Mouse (Mus musculus): ENCODE results near the gene Olfr1052.
"Not testable (repeated sequence)": the region's sequence is repeated elsewhere in the genome, so short reads cannot be mapped to it uniquely, and the experiment has no call there.

Olfr1052 gene

DNA sequence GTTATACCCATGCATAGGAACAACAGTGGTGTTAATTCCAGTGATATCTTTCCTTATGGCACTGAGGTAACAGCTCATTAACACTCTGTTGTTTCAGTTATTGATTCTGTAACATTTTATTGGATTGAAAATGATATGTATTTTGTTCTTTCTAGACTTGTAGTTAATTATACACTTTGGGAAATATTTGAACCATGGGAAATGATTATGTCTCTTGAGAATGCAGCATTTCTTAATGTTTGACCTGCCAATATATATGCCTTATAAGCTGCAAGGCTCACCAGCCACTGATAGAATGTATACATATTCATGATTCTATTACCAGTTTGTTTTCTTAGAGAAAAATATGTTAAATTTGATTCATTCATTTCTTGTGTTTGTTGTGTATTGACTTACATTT, at the start of gene Olfr1052:
Gene Olfr1052 (plus strand): TSS at position 301 of the 400 bp plus-strand sequence.
- DNase-seq = no peak

GRCm38 (mm10) chr2:86258228-86258627, 34.0 kb upstream of the Olfr1052 start, which contains the start of gene Olfr1049:
Olfr1049 (minus strand) TSS chr2:86258328.
- not testable (repeated sequence) for DNase-seq

GRCm38 (mm10) chr2:86278988-86279387, 13.3 kb upstream of the Olfr1052 start, which contains the start of gene Olfr1051:
Olfr1051 (minus strand) TSS chr2:86279088.
- DNase-seq = not testable (repeated sequence)

GRCm38 (mm10) chr2:86315184-86315583, 22.9 kb downstream of the Olfr1052 start, which contains the start of gene Olfr1053:
Olfr1053 (minus strand) TSS chr2:86315284.
- no peak for DNase-seq

DNA sequence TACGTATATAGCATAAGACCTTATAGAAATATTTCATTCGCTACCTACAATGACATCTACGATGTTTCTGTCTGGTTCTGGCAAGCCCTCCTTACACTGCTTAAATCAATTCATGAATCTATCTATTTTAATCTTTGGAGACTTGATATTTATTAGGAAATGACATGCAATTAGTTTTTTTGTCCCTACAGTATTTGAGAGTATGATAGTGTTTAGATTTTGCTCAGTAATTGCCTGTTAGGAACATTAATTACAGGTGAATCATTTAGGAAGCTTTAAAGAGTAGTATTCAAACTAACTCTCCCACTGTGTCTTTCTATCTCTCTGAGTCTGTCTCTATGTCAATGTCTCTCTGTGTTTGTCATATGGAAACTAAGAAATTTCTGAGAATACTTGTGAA, 43.1 kb downstream of the Olfr1052 start, which contains the start of gene Olfr1054:
Gene Olfr1054 (minus strand): TSS at position 101 of the 400 bp plus-strand sequence.
- no peak for DNase-seq

All from lung, postnatal 36 days (tissue).